Mouse (Mus musculus) testis, adult 2 months (tissue): ENCODE data around the gene Actg1.

ENCODE experiments used
- CTCF ChIP-seq: fragments of 200-500 bp; IDR thresholded peaks from 2 replicates; pipeline ENCODE4 v1.5.1; 2012; ENCODE audit warnings: low read depth, mild to moderate bottlenecking, inconsistent platforms, low read length, moderate library complexity; ENCODE audit not compliant: control insufficient read depth, insufficient read depth, insufficient replicate concordance
- POLR2A ChIP-seq: fragments of 200-500 bp; IDR thresholded peaks from 2 replicates; pipeline ENCODE4 v1.6.1; 2012; ENCODE audit warnings: low read depth, mild to moderate bottlenecking, inconsistent platforms, low read length, moderate library complexity; ENCODE audit not compliant: control insufficient read depth

DNA sequence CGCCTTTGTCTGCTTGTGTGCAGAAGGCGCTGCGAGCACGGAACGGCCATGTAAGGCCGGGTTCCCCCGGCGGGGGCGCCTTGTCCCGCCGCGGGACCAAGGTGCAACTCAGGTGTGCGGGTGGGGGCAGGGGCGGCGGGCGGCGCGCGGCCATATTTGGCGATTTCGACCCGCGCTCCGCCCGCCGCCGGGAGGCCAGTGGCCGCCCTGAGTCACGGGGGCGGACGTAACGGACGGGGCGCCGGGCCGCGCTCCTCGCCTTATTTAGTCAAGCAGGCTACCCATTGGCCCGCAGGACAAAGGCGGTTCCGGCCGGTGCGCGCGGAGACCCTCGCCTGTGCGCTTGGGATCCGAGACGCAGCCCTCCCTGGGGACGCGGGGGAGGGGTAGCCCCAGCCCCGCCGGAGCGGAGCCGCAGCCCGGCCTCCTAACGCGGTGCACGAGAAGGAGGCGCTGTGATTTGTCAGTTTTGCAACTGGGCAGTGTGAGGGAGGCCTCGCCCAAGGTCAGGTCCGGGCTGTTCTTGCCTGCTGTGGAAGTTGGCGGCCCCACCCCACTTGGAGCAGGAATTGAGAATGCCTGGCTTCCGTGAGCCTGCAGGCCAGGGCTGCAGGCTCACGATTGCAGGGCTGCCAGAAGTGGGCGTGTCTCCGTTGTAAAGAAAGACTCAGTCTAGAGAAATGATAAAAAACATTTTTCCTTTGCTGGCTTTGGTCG, 1.8 kb upstream of the Actg1 start:
- TF ChIP-seq CTCF, result no peak
- TF ChIP-seq POLR2A, result peak; percentile 35; the same call in 1 of the 2 replicates
